Comparison of ENCODE assay signal across 26 mouse cellular contexts in the genomic region with DNA sequence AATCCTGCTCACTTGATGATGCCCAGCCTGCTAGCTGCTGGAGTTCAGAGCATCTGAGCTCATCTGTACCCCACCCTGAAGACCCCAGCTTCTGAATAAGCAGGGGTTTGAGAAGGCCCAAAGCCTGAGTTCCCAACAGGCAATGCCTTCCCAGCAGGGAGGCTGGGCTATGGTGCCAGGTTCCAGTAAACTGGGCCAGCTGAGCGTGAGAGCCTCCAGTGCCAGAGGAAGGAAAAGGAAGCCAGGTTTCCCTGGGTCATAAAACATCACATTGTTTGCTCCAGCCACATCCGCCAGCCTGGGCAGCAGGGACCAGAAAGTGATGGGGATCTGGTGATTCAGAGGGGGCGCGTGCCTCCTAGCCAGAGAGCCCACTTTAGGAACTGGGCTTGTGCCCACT. TPM values are rescaled to one million over a fixed set of nuclear protein-coding genes. Genes with fewer than 3 reads are reported as not detected.
A peak's percentile ranks its signal among the peaks of the same experiment; 100 is the strongest.
DNase-seq lines count a peak whose midpoint lies in the region; ATAC-seq lines count a peak whose summit lies in the region.
"Had no signal": no experiment of that assay in that cellular context is flagged by ENCODE, and none has a peak within 500 bp of the region (broad histone marks: within the 10 kb centered on the region; RNA-seq: fewer than 3 reads in every experiment).

No protein-coding gene starts in this region.

- WGBS in neural tube, embryonic 15.5 days: 60% methylated on average over 4 of the region's 4 CpGs

- no peaks in the 10 kb centered on the region for H3K36me3 ChIP-seq in neural tube, embryonic 15.5 days
- H3K36me3 ChIP-seq: embryonic facial prominence, embryonic 15.5 days; forebrain, embryonic 10.5 days; hindbrain, embryonic 15.5 days; limb, embryonic 15.5 days; stomach, embryonic 15.5 days had no signal

- H3K4me2 ChIP-seq in neural tube, embryonic 15.5 days: no peak overlapping the region
- H3K4me2 ChIP-seq: embryonic facial prominence, embryonic 15.5 days; heart, embryonic 13.5 days; hindbrain, embryonic 15.5 days; limb, embryonic 15.5 days; stomach, embryonic 15.5 days had no signal

- no peaks in the 10 kb centered on the region for H3K9me3 ChIP-seq in neural tube, embryonic 15.5 days (replicated peaks)
- H3K9me3 ChIP-seq: embryonic facial prominence, embryonic 15.5 days; forebrain, embryonic 10.5 days; heart, embryonic 13.5 days; hindbrain, embryonic 15.5 days; limb, embryonic 15.5 days; stomach, embryonic 15.5 days had no signal

- no peak overlapping the region for H3K4me3 ChIP-seq in neural tube, embryonic 15.5 days (replicated peaks)
- H3K4me3 ChIP-seq: embryonic facial prominence, embryonic 15.5 days; forebrain, embryonic 10.5 days; heart, embryonic 13.5 days; hindbrain, embryonic 15.5 days; limb, embryonic 15.5 days; stomach, embryonic 15.5 days had no signal

- no peak overlapping the region for H3K27ac ChIP-seq in neural tube, embryonic 15.5 days (replicated peaks)
- H3K27ac ChIP-seq: embryonic facial prominence, embryonic 15.5 days; forebrain, embryonic 10.5 days; heart, embryonic 13.5 days; hindbrain, embryonic 15.5 days; limb, embryonic 15.5 days; stomach, embryonic 15.5 days had no signal

- no peaks in the 10 kb centered on the region; the same call in 1 of the 2 replicates for H3K27me3 ChIP-seq in neural tube, embryonic 15.5 days (replicated peaks)
- H3K27me3 ChIP-seq: hindbrain, embryonic 15.5 days; limb, embryonic 15.5 days; stomach, embryonic 15.5 days had no signal

- H3K4me1 ChIP-seq in neural tube, embryonic 15.5 days: no peaks in the 10 kb centered on the region
- H3K4me1 ChIP-seq: embryonic facial prominence, embryonic 15.5 days; hindbrain, embryonic 15.5 days; limb, embryonic 15.5 days; stomach, embryonic 15.5 days had no signal

- DNase-seq in adrenal gland, postnatal 10 days: peak; percentile 16
- DNase-seq in adrenal gland, adult 8-10 months: no peak
- DNase-seq in heart, adult 11 months: peak; percentile 87
- DNase-seq in heart, postnatal 10 days: no peak
- peak; percentile 46 to 60 for DNase-seq in layer of hippocampus, postnatal 10 days (ENCODE audit: low spot score in 2 of 2)
- DNase-seq in layer of hippocampus, postnatal 36 days: no peak
- DNase-seq in neural tube, embryonic 10.5 days (ENCODE audit: extremely low spot score, low spot score): no peak
- DNase-seq: adrenal gland, postnatal 36 days; cerebellum, adult 18-20 months; embryo, embryonic 11 days; heart, adult 18-20 months; heart, postnatal 36 days; kidney, adult 11 months; liver, postnatal 0 days; thymus, adult 18-20 months; thymus, postnatal 4 days had no signal

- intact Hi-C loops in heart, postnatal 10 days (cut with DNase I): no loop called here

- H3K9ac ChIP-seq in neural tube, embryonic 15.5 days (replicated peaks): no peak overlapping the region
- H3K9ac ChIP-seq: embryonic facial prominence, embryonic 15.5 days; heart, embryonic 13.5 days; hindbrain, embryonic 15.5 days; limb, embryonic 15.5 days; liver, postnatal 0 days; stomach, embryonic 15.5 days had no signal

- peak; percentile 46; the same call in 1 of the 2 replicates for ATAC-seq in neural tube, embryonic 15.5 days (ENCODE audit: low FRiP score)
- ATAC-seq: activated CD4-positive, CD25-positive, alpha-beta regulatory T cell, adult 4 months; liver, postnatal 0 days; midbrain, embryonic 16.5 days had no signal

RNA-seq across cellular contexts. Expression of a gene that starts 7.2 kb away (rescaled TPM):
- 1 to 10 TPM; 1.3 to 1.4 TPM for total RNA-seq in adrenal gland, postnatal 10 days (2021)
- under 1 TPM; 0.15 to 0.38 (median 0.30) TPM for total RNA-seq in adrenal gland, adult 8-10 months (2022)
- total RNA-seq in heart, postnatal 10 days (2021): 1 to 10 TPM; 1.3 to 1.6 TPM
- 1 to 10 TPM; 1.7 to 1.8 TPM for total RNA-seq in layer of hippocampus, postnatal 10 days (2021)
- total RNA-seq in layer of hippocampus, postnatal 36 days (2021): under 1 TPM; 0.40 to 0.45 TPM
- polyA plus RNA-seq in neural tube, embryonic 15.5 days (2015; fragmentation: Nextera tagmentation; extraction: Ambion mirVana): 0.87 and 1.2 TPM in 2 replicates
- total RNA-seq: megakaryocyte-erythroid progenitor cell, adult 5-6 weeks had no signal

RNA-seq across cellular contexts. Expression of a gene that starts 25.1 kb away (rescaled TPM):
- total RNA-seq in adrenal gland, postnatal 10 days (2021): 1 to 10 TPM in 1 of 2 experiments, under 1 TPM in 1; 0.36 to 1.4 TPM
- 1 to 10 TPM; 3.6 to 7.1 (median 4.7) TPM for total RNA-seq in adrenal gland, adult 8-10 months (2022)
- under 1 TPM; 0.17 to 0.34 TPM for total RNA-seq in heart, postnatal 10 days (2021)
- 1 to 10 TPM; 6.0 to 7.5 TPM for total RNA-seq in layer of hippocampus, postnatal 10 days (2021)
- 1 to 10 TPM; 1.4 to 2.9 TPM for total RNA-seq in layer of hippocampus, postnatal 36 days (2021)
- polyA plus RNA-seq in neural tube, embryonic 15.5 days (2015; fragmentation: Nextera tagmentation; extraction: Ambion mirVana): 4.3 and 5.3 TPM in 2 replicates
- total RNA-seq: megakaryocyte-erythroid progenitor cell, adult 5-6 weeks had no signal
- polyA plus RNA-seq: activated CD4-positive, CD25-positive, alpha-beta regulatory T cell, adult 4 months had no signal

Comparison
In these comparisons a context has a peak if more than half of its experiments do, and no peak if none do; other contexts are left out.
1. DNase-seq: peak in adrenal gland, postnatal 10 days (single experiment), heart, adult 11 months (single experiment) and layer of hippocampus, postnatal 10 days (2 of 2); none in adrenal gland, adult 8-10 months (single experiment), heart, postnatal 10 days (0 of 2), layer of hippocampus, postnatal 36 days (0 of 2) and neural tube, embryonic 10.5 days (single experiment).